Mouse (Mus musculus) hindbrain, embryonic 15.5 days (tissue): ENCODE data around the gene Slc22a22. TPM values are rescaled to one million over a fixed set of nuclear protein-coding genes. Genes with fewer than 3 reads are reported as not detected.

Experiments used
- ATAC-seq: fragments of 200-750 bp; cut with Nextera tagmentation; 2 replicates; pipeline ENCODE4 v1.8.0; 2017; ENCODE audit warnings: low read depth, moderate number of reproducible peaks, moderate TSS enrichment; ENCODE audit not compliant: low FRiP score
- H3K27ac ChIP-seq: fragments of 300-500 bp; sonication (generic); replicated peaks from 2 replicates; pipeline ENCODE4 v1.5.1; 2015; ENCODE audit warnings: mild to moderate bottlenecking, inconsistent platforms
- H3K27me3 ChIP-seq: fragments of 300-500 bp; sonication (generic); 2 replicates; pipeline ENCODE4 v1.6.1; 2015; ENCODE audit warnings: control low read depth, inconsistent platforms
- H3K36me3 ChIP-seq: fragments of 300-500 bp; sonication (generic); 2 replicates; pipeline ENCODE4 v1.6.1; 2015; ENCODE audit warnings: control low read depth, inconsistent platforms
- H3K4me1 ChIP-seq: fragments of 300-500 bp; sonication (generic); replicated peaks from 2 replicates; pipeline ENCODE4 v1.6.1; 2015; ENCODE audit warnings: control low read depth, inconsistent platforms
- H3K4me2 ChIP-seq: fragments of 300-500 bp; sonication (generic); 2 replicates; pipeline ENCODE4 v1.6.1; 2015; ENCODE audit warnings: moderate library complexity, mild to moderate bottlenecking, inconsistent platforms
- H3K4me3 ChIP-seq: fragments of 300-500 bp; sonication (generic); 2 replicates; pipeline ENCODE4 v1.5.1; 2015; ENCODE audit warnings: mild to moderate bottlenecking, inconsistent platforms
- H3K9ac ChIP-seq: fragments of 300-500 bp; sonication (generic); 2 replicates; pipeline ENCODE4 v1.6.1; 2015; ENCODE audit warnings: inconsistent platforms
- H3K9me3 ChIP-seq: fragments of 300-500 bp; sonication (generic); 2 replicates; pipeline ENCODE4 v1.6.1; 2016; ENCODE audit warnings: control low read depth, inconsistent platforms
- WGBS: fragments of 180-500 bp; shearing (Covaris S2); methylation state at CpG from one replicate; pipeline ENCODE4 v1.1.7; 2015; 5-methylcytosine and 5-hydroxymethylcytosine counted together
- polyA plus RNA-seq: library from polyadenylated mRNA; unstranded; fragments of >200 nt; fragmentation: Nextera tagmentation; extraction: Ambion mirVana; gene quantifications from 2 replicates; pipeline ENCODE4 v1.2.1, GENCODE M21; 2015

Gene Slc22a22
- polyA plus RNA-seq, 1 experiment from 2014 or later, result not detected

GRCm38 (mm10) chr15:57465996-57466395 is 11.4 kb downstream of the Slc22a22 start:
- H3K4me2 ChIP-seq, result no peak overlapping the region
- no peaks in the 10 kb centered on the region for H3K9me3 ChIP-seq
- H3K4me3 ChIP-seq, result no peak overlapping the region
- no peaks in the 10 kb centered on the region for H3K4me1 ChIP-seq
- H3K9ac ChIP-seq, result no peak overlapping the region
- ATAC-seq, result no peak
- H3K27ac ChIP-seq, result no peak overlapping the region
- H3K36me3 ChIP-seq, result no peaks in the 10 kb centered on the region
- H3K27me3 ChIP-seq, result no peaks in the 10 kb centered on the region

DNA sequence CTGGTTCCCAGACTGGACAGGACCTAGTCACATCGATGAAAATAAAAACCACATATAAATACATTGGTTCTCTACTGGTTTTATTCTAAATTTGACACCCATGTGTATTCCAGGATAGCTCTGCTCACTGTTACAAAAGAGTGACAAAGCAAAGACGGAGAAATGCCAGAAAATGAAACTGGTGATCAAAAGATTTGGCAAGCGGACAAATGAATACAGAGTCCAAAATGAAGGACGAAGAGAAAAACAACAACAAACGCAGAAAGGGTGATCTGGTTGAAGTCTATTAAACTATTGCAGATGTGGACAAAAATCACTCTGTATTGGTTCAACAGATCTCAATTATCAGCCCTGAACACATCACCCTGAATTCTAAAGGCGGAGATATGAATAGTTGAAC is 12.4 kb downstream of the Slc22a22 start:
- WGBS, result 85% methylated on average over 6 of the region's 6 CpGs
- ATAC-seq, result no peak
- H3K27me3 ChIP-seq, result no peaks in the 10 kb centered on the region
- H3K27ac ChIP-seq, result no peak overlapping the region
- H3K4me3 ChIP-seq, result no peak overlapping the region
- H3K4me2 ChIP-seq, result no peak overlapping the region
- no peak overlapping the region for H3K9ac ChIP-seq
- no peaks in the 10 kb centered on the region for H3K36me3 ChIP-seq
- no peaks in the 10 kb centered on the region for H3K9me3 ChIP-seq
- no peaks in the 10 kb centered on the region for H3K4me1 ChIP-seq

DNA sequence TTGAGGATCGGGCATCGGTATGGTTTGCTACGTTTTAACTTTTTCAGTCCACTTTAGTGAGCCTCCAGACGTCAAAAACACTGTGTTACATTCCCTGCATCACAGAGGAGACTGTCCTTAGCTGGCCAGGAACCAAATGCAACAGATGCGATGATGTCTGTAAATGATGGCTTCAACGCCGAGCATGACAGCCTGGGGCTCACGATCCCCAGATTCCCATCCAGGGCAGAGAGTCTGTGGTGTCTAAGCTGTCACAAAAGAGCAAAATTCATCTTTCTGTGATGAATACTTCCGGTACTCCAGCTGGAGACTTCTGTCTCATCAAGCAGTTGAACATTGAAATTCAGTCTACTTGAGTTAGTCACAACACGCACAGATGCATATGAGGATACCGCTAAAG is 13.4 kb downstream of the Slc22a22 start:
- 83% methylated on average over 11 of the region's 11 CpGs for WGBS
- Histone ChIP-seq H3K9me3 (no peaks in the 10 kb centered on the region), H3K27ac (no peak overlapping the region), H3K27me3 (no peaks in the 10 kb centered on the region), H3K36me3 (no peaks in the 10 kb centered on the region), H3K4me2 (no peak overlapping the region), H3K9ac (no peak overlapping the region), H3K4me1 (no peaks in the 10 kb centered on the region), H3K4me3 (no peak overlapping the region)
- no peak for ATAC-seq

DNA sequence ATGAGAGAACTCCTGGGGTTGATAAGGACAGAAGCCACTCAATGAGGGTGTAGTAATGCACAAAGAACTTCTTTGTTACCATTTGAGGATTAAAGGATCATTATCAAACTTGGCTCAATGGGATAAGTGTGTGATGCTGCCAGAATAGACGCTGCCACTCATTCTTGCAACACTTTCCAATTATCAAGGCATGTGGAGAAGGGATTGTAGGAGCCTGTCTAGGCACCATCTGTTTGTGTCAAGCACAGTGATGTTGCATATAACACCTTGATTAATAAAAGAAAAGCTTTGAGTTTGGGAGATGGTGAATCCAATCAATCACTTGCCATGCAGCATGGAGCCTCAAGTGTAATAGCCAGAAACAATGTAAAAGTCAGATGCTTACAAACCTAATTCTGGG is 16.1 kb downstream of the Slc22a22 start:
- Histone ChIP-seq H3K27ac (no peak overlapping the region), H3K4me2 (no peak overlapping the region), H3K4me1 (no peaks in the 10 kb centered on the region), H3K9ac (no peak overlapping the region), H3K4me3 (no peak overlapping the region), H3K9me3 (no peaks in the 10 kb centered on the region), H3K27me3 (no peaks in the 10 kb centered on the region), H3K36me3 (no peaks in the 10 kb centered on the region)
- WGBS, result 59% methylated on average over 1 of the region's 1 CpGs
- no peak for ATAC-seq

DNA sequence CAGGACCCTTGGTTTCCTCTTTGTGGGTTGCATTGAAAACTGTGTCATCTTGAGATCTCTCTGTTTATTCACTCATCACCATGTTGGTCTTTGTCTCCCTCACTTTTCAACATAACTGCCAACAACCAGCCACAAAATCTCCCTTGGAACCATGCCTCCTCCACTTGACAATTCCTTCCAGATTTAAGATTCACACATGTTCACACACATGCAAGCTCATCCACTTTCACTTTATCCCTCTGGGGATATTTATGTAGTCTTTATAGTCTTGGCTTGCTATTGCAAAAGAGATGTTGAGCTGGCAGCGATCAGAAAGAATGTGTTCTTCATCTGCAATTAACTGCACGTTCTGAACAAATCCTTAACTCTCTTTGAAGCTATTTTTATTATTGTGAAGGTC is 20.1 kb downstream of the Slc22a22 start:
- no peaks in the 10 kb centered on the region for H3K4me1 ChIP-seq
- H3K27ac ChIP-seq, result no peak overlapping the region
- H3K9me3 ChIP-seq, result no peaks in the 10 kb centered on the region
- H3K4me2 ChIP-seq, result no peak overlapping the region
- no peak overlapping the region for H3K4me3 ChIP-seq
- no peaks in the 10 kb centered on the region for H3K36me3 ChIP-seq
- no peak overlapping the region for H3K9ac ChIP-seq
- WGBS, result 62% methylated on average over 2 of the region's 2 CpGs
- ATAC-seq, result no peak
- no peaks in the 10 kb centered on the region for H3K27me3 ChIP-seq

DNA sequence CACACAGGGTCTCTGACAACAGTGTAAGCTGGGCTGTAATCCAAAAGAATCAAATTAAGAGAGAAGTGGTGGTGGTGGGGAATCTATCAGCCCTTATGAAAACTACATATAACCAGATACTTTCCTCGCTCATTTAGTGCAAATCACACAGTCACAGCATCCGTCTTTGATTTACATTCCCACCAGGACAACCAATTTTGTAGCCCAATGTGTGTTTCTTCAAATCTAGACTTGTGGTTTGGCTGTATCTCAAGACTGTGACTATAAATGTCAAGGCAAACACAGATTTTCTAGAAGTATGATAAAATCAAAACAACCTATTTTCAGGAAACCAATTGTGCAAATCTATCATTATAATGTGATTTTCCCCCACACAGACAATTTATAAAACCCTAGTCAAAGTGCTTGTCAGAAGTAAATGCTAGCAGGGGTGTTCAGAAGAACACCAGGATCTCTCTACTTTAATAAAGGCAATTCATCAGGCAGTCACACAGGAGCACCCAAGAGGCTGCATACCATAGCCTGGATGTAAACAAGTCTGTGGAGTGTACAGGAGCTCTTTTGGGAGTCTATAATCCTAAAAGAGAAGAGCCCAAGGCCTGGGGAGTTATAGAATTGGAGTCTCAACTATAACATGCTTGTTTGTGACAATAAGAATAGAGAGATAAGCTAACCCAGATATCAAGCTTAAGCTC is 42.6 kb downstream of the Slc22a22 start:
- 74% methylated on average over 2 of the region's 2 CpGs for WGBS
- ATAC-seq, result no peak

DNA sequence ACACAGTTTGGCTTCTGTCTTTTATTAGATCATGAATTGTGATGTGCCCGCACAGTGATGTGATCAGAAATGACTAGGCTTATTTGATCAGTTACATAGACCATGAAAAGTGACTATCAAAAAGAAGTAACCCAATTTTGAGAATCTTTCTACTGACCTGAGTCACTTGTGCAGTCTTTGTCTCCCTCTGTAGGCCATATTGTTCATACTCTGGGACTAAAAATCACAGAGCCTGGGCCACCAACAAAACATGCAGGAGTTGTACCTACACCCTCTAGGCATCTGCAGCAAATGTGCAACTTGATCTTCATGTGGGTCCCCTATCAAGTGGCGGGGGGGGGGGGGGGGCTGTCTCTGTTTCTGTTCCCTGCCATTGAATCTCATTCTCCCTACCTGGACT is 68.9 kb downstream of the Slc22a22 start:
- WGBS, result 40% methylated on average over 2 of the region's 2 CpGs
- ATAC-seq, result peak; percentile 72; the same call in 1 of the 2 replicates
- Histone ChIP-seq H3K27ac (no peak overlapping the region), H3K4me2 (no peak overlapping the region), H3K9me3 (no peaks in the 10 kb centered on the region), H3K9ac (no peak overlapping the region), H3K4me1 (no peaks in the 10 kb centered on the region), H3K36me3 (no peaks in the 10 kb centered on the region), H3K27me3 (no peaks in the 10 kb centered on the region), H3K4me3 (no peak overlapping the region)

More for the DNA sequence above, 42.6 kb downstream of the Slc22a22 start:
- H3K4me3 ChIP-seq, result no peak overlapping the region
- H3K36me3 ChIP-seq, result no peaks in the 10 kb centered on the region
- no peaks in the 10 kb centered on the region for H3K9me3 ChIP-seq
- H3K4me1 ChIP-seq, result no peaks in the 10 kb centered on the region
- no peak overlapping the region for H3K27ac ChIP-seq
- H3K27me3 ChIP-seq, result no peaks in the 10 kb centered on the region
- H3K4me2 ChIP-seq, result no peak overlapping the region
- H3K9ac ChIP-seq, result no peak overlapping the region

GRCm38 (mm10) chr15:57398439-57399148 is 78.8 kb downstream of the Slc22a22 start:
- ATAC-seq, result no peak
- Histone ChIP-seq H3K36me3 (no peaks in the 10 kb centered on the region), H3K27me3 (no peaks in the 10 kb centered on the region), H3K4me3 (no peak overlapping the region), H3K9ac (no peak overlapping the region), H3K4me1 (no peaks in the 10 kb centered on the region), H3K9me3 (no peaks in the 10 kb centered on the region), H3K27ac (no peak overlapping the region), H3K4me2 (no peak overlapping the region)
- WGBS, result 51% methylated on average over 3 of the region's 3 CpGs

GRCm38 (mm10) chr15:57394053-57394452 is 83.4 kb downstream of the Slc22a22 start:
- H3K4me2 ChIP-seq, result no peak overlapping the region

GRCm38 (mm10) chr15:57380381-57380780 is 97.0 kb downstream of the Slc22a22 start:
- H3K9ac ChIP-seq, result no peak overlapping the region
- WGBS, result 88% methylated on average over 7 of the region's 7 CpGs
- H3K4me3 ChIP-seq, result no peak overlapping the region
- H3K9me3 ChIP-seq, result no peaks in the 10 kb centered on the region
- no peak overlapping the region for H3K4me2 ChIP-seq
- no peaks in the 10 kb centered on the region for H3K4me1 ChIP-seq
- no peak for ATAC-seq
- H3K27ac ChIP-seq, result no peak overlapping the region
- no peaks in the 10 kb centered on the region for H3K36me3 ChIP-seq
- no peaks in the 10 kb centered on the region for H3K27me3 ChIP-seq

More at GRCm38 (mm10) chr15:57394053-57394452, 83.4 kb downstream of the Slc22a22 start:
- ATAC-seq, result no peak
- 75% methylated on average over 4 of the region's 4 CpGs for WGBS
- H3K36me3 ChIP-seq, result no peaks in the 10 kb centered on the region
- H3K4me1 ChIP-seq, result no peaks in the 10 kb centered on the region
- H3K27ac ChIP-seq, result no peak overlapping the region
- no peak overlapping the region for H3K9ac ChIP-seq
- no peak overlapping the region for H3K4me3 ChIP-seq
- no peaks in the 10 kb centered on the region for H3K9me3 ChIP-seq
- H3K27me3 ChIP-seq, result no peaks in the 10 kb centered on the region

GRCm38 (mm10) chr15:57366446-57366845 is 111.0 kb downstream of the Slc22a22 start:
- Histone ChIP-seq H3K36me3 (no peaks in the 10 kb centered on the region), H3K27ac (no peak overlapping the region), H3K27me3 (no peaks in the 10 kb centered on the region), H3K9ac (no peak overlapping the region), H3K4me2 (no peak overlapping the region), H3K4me1 (no peaks in the 10 kb centered on the region), H3K9me3 (no peaks in the 10 kb centered on the region), H3K4me3 (no peak overlapping the region)
- ATAC-seq, result no peak
- WGBS, result 45% methylated on average over 1 of the region's 1 CpGs

DNA sequence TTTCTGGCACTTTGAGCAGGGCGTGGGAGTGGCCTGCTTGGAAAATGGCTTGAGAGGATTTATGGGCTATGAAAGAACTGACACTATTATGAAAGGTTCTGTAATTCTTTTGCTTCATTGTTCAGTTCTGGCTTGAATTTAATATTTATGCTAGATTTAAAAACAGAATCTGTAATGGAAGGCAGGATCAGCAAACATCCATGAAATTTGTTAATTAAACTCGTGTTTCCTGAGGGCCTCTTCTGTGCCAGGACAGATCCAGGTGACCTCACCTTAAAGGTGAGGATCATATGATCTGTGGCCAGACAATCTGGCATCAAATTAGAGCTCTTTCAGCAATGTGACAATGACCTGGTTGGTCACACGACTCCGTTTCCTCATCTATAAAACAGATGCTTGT is 122.1 kb downstream of the Slc22a22 start:
- H3K4me2 ChIP-seq, result no peak overlapping the region
- no peaks in the 10 kb centered on the region for H3K4me1 ChIP-seq
- WGBS, result 88% methylated on average over 4 of the region's 4 CpGs
- H3K27ac ChIP-seq, result no peak overlapping the region
- no peak for ATAC-seq
- H3K36me3 ChIP-seq, result no peaks in the 10 kb centered on the region
- no peak overlapping the region for H3K9ac ChIP-seq
- no peaks in the 10 kb centered on the region for H3K9me3 ChIP-seq
- H3K27me3 ChIP-seq, result no peaks in the 10 kb centered on the region
- no peak overlapping the region for H3K4me3 ChIP-seq
